Mouse (Mus musculus): ENCODE measurements at regions not wholly inside any gene's neighbourhood (a gene's known extent, or its start where the extent isn't known, plus 50 kb on each side); places are given as distances from the start of the nearest gene placed in this dataset.
A peak's percentile ranks its signal among the peaks of the same experiment; 100 is the strongest.

GRCm38 (mm10) chr6:14185921-14186420, 314.7 kb upstream of the 2610001J05Rik start:
- Histone ChIP-seq H3K27me3 (replicated peaks) (no peaks in the 10 kb centered on the region), H3K4me2 (no peak overlapping the region), H3K9ac (no peak overlapping the region), H3K27ac (replicated peaks) (no peak overlapping the region), H3K4me3 (no peak overlapping the region), H3K4me1 (no peaks in the 10 kb centered on the region), H3K9me3 (peaks cover 12% of the 10 kb centered on the region), H3K36me3 (no peaks in the 10 kb centered on the region)
- 53% methylated on average over 2 of the region's 2 CpGs for WGBS
- no peak for ATAC-seq (ENCODE audit: extremely low read depth, insufficient number of reproducible peaks, low FRiP score, low TSS enrichment)

GRCm38 (mm10) chr6:14147370-14147769, 276.1 kb upstream of the 2610001J05Rik start:
- Histone ChIP-seq H3K36me3 (no peaks in the 10 kb centered on the region), H3K4me1 (peaks cover 14% of the 10 kb centered on the region), H3K4me2 (peak overlapping the region; percentile 30), H3K27me3 (replicated peaks) (no peaks in the 10 kb centered on the region), H3K4me3 (no peak overlapping the region), H3K9ac (no peak overlapping the region), H3K27ac (replicated peaks) (peak overlapping the region; percentile 48), H3K9me3 (no peaks in the 10 kb centered on the region)
- ATAC-seq (ENCODE audit: extremely low read depth, insufficient number of reproducible peaks, low FRiP score, low TSS enrichment), result no peak

GRCm38 (mm10) chr6:14146394-14146793, 275.1 kb upstream of the 2610001J05Rik start:
- H3K9me3 ChIP-seq, result no peaks in the 10 kb centered on the region
- H3K4me3 ChIP-seq, result no peak overlapping the region
- WGBS, result 74% methylated on average over 4 of the region's 4 CpGs
- H3K9ac ChIP-seq, result no peak overlapping the region
- H3K27ac ChIP-seq (replicated peaks), result no peak overlapping the region
- peaks cover 14% of the 10 kb centered on the region for H3K4me1 ChIP-seq
- H3K27me3 ChIP-seq (replicated peaks), result no peaks in the 10 kb centered on the region
- no peaks in the 10 kb centered on the region for H3K36me3 ChIP-seq
- ATAC-seq (ENCODE audit: extremely low read depth, insufficient number of reproducible peaks, low FRiP score, low TSS enrichment), result no peak
- H3K4me2 ChIP-seq, result no peak overlapping the region

GRCm38 (mm10) chr6:14142107-14142751, 270.9 kb upstream of the 2610001J05Rik start:
- Histone ChIP-seq H3K4me1 (peaks cover 2% of the 10 kb centered on the region; the same call in 1 of the 2 replicates), H3K9me3 (no peaks in the 10 kb centered on the region), H3K27me3 (replicated peaks) (no peaks in the 10 kb centered on the region), H3K36me3 (no peaks in the 10 kb centered on the region), H3K27ac (replicated peaks) (no peak overlapping the region), H3K4me2 (no peak overlapping the region), H3K4me3 (no peak overlapping the region), H3K9ac (no peak overlapping the region)
- ATAC-seq (ENCODE audit: extremely low read depth, insufficient number of reproducible peaks, low FRiP score, low TSS enrichment), result no peak
- WGBS, result 77% methylated on average over 8 of the region's 8 CpGs

GRCm38 (mm10) chr6:14130392-14131144, 259.2 kb upstream of the 2610001J05Rik start:
- H3K4me2 ChIP-seq, result no peak overlapping the region
- H3K9me3 ChIP-seq, result no peaks in the 10 kb centered on the region
- H3K4me1 ChIP-seq, result no peaks in the 10 kb centered on the region
- no peaks in the 10 kb centered on the region for H3K36me3 ChIP-seq
- H3K9ac ChIP-seq, result no peak overlapping the region
- ATAC-seq (ENCODE audit: extremely low read depth, insufficient number of reproducible peaks, low FRiP score, low TSS enrichment), result no peak
- no peak overlapping the region for H3K4me3 ChIP-seq
- H3K27ac ChIP-seq (replicated peaks), result no peak overlapping the region
- WGBS, result 84% methylated on average over 1 of the region's 1 CpGs
- no peaks in the 10 kb centered on the region for H3K27me3 ChIP-seq (replicated peaks)

GRCm38 (mm10) chr6:14129394-14129793, 258.1 kb upstream of the 2610001J05Rik start:
- no peak for ATAC-seq (ENCODE audit: extremely low read depth, insufficient number of reproducible peaks, low FRiP score, low TSS enrichment)
- H3K9ac ChIP-seq, result no peak overlapping the region
- no peaks in the 10 kb centered on the region for H3K4me1 ChIP-seq
- H3K27ac ChIP-seq (replicated peaks), result no peak overlapping the region
- H3K27me3 ChIP-seq (replicated peaks), result no peaks in the 10 kb centered on the region
- no peaks in the 10 kb centered on the region for H3K36me3 ChIP-seq
- H3K4me3 ChIP-seq, result no peak overlapping the region
- no peaks in the 10 kb centered on the region for H3K9me3 ChIP-seq
- H3K4me2 ChIP-seq, result no peak overlapping the region

- no peak overlapping the region for H3K27ac ChIP-seq (replicated peaks)
- peaks cover 17% of the 10 kb centered on the region for H3K4me1 ChIP-seq
- H3K4me3 ChIP-seq, result no peak overlapping the region
- H3K9ac ChIP-seq, result no peak overlapping the region
- no peak for ATAC-seq (ENCODE audit: extremely low read depth, insufficient number of reproducible peaks, low FRiP score, low TSS enrichment)
- no peaks in the 10 kb centered on the region for H3K27me3 ChIP-seq (replicated peaks)
- no peaks in the 10 kb centered on the region for H3K9me3 ChIP-seq
- H3K36me3 ChIP-seq, result no peaks in the 10 kb centered on the region
- H3K4me2 ChIP-seq, result no peak overlapping the region
- WGBS, result 82% methylated on average over 3 of the region's 3 CpGs
Observed at GRCm38 (mm10) chr6:14122311-14122710, 251.0 kb upstream of the 2610001J05Rik start.

GRCm38 (mm10) chr6:14121479-14121878, 250.2 kb upstream of the 2610001J05Rik start:
- WGBS, result 85% methylated on average over 5 of the region's 5 CpGs
- no peak overlapping the region for H3K4me3 ChIP-seq
- H3K27me3 ChIP-seq (replicated peaks), result no peaks in the 10 kb centered on the region
- peak overlapping the region; percentile 2; the same call in 1 of the 2 replicates for H3K27ac ChIP-seq (replicated peaks)
- H3K9ac ChIP-seq, result no peak overlapping the region
- H3K4me1 ChIP-seq, result peaks cover 17% of the 10 kb centered on the region
- no peak for ATAC-seq (ENCODE audit: extremely low read depth, insufficient number of reproducible peaks, low FRiP score, low TSS enrichment)
- H3K9me3 ChIP-seq, result no peaks in the 10 kb centered on the region
- H3K4me2 ChIP-seq, result no peak overlapping the region
- no peaks in the 10 kb centered on the region for H3K36me3 ChIP-seq

GRCm38 (mm10) chr6:14094907-14095306, 223.6 kb upstream of the 2610001J05Rik start:
- Histone ChIP-seq H3K36me3 (no peaks in the 10 kb centered on the region), H3K27ac (replicated peaks) (no peak overlapping the region), H3K27me3 (replicated peaks) (no peaks in the 10 kb centered on the region), H3K9ac (no peak overlapping the region), H3K4me1 (no peaks in the 10 kb centered on the region), H3K4me3 (no peak overlapping the region), H3K9me3 (no peaks in the 10 kb centered on the region), H3K4me2 (no peak overlapping the region)
- no peak for ATAC-seq (ENCODE audit: extremely low read depth, insufficient number of reproducible peaks, low FRiP score, low TSS enrichment)
- 82% methylated on average over 1 of the region's 1 CpGs for WGBS

- WGBS, result 47% methylated on average over 1 of the region's 1 CpGs
- Histone ChIP-seq H3K27ac (replicated peaks) (no peak overlapping the region), H3K4me1 (no peaks in the 10 kb centered on the region), H3K36me3 (no peaks in the 10 kb centered on the region), H3K4me3 (no peak overlapping the region), H3K4me2 (no peak overlapping the region), H3K9me3 (0 out of 2 replicates have a peak, but pooled peaks cover 2% of the 10 kb centered on the region), H3K27me3 (replicated peaks) (no peaks in the 10 kb centered on the region), H3K9ac (no peak overlapping the region)
- no peak for ATAC-seq (ENCODE audit: extremely low read depth, insufficient number of reproducible peaks, low FRiP score, low TSS enrichment)
Observed at GRCm38 (mm10) chr6:14081884-14082283, 210.6 kb upstream of the 2610001J05Rik start.

- H3K4me1 ChIP-seq, result no peaks in the 10 kb centered on the region
- H3K9ac ChIP-seq, result no peak overlapping the region
- WGBS, result 64% methylated on average over 2 of the region's 2 CpGs
- no peaks in the 10 kb centered on the region for H3K36me3 ChIP-seq
- H3K27me3 ChIP-seq (replicated peaks), result no peaks in the 10 kb centered on the region
- no peak overlapping the region for H3K27ac ChIP-seq (replicated peaks)
- ATAC-seq (ENCODE audit: extremely low read depth, insufficient number of reproducible peaks, low FRiP score, low TSS enrichment), result no peak
- no peaks in the 10 kb centered on the region for H3K9me3 ChIP-seq
- no peak overlapping the region for H3K4me2 ChIP-seq
- no peak overlapping the region for H3K4me3 ChIP-seq
Observed at GRCm38 (mm10) chr6:14063735-14064134, 192.4 kb upstream of the 2610001J05Rik start.

GRCm38 (mm10) chr6:14046560-14046959, 175.2 kb upstream of the 2610001J05Rik start:
- Histone ChIP-seq H3K9ac (no peak overlapping the region), H3K9me3 (no peaks in the 10 kb centered on the region), H3K4me2 (no peak overlapping the region), H3K4me1 (no peaks in the 10 kb centered on the region), H3K27me3 (replicated peaks) (no peaks in the 10 kb centered on the region), H3K4me3 (no peak overlapping the region), H3K36me3 (no peaks in the 10 kb centered on the region), H3K27ac (replicated peaks) (no peak overlapping the region)
- no peak for ATAC-seq (ENCODE audit: extremely low read depth, insufficient number of reproducible peaks, low FRiP score, low TSS enrichment)
- 70% methylated on average over 5 of the region's 5 CpGs for WGBS
